Mouse (Mus musculus) G1E-ER4 (cell line): Measurements from ENCODE around the gene Ghrhr. TPM values are rescaled to one million over a fixed set of nuclear protein-coding genes. Genes with fewer than 3 reads are reported as not detected.

ENCODE experiments used
- GATA1 ChIP-seq: IDR thresholded peaks from one replicate; pipeline ENCODE4 v1.8.0; 2012; ENCODE audit warnings: low read length, inconsistent platforms
- polyA plus RNA-seq: library from polyadenylated mRNA; stranded (reverse); fragments of >175 nt; gene quantifications from 2 replicates; pipeline ENCODE4 v1.2.3, GENCODE M21; 2012

Gene Ghrhr
- polyA plus RNA-seq: not detected in 2 replicates

- TF ChIP-seq GATA1: no peak
Observed at GRCm38 (mm10) chr6:55376076-55376475, at the start of gene Ghrhr. TSS of gene Ghrhr (plus strand) at chr6:55376295.

GRCm38 (mm10) chr6:55326299-55326698 is 49.8 kb upstream of the Ghrhr start:
- TF ChIP-seq GATA1: no peak

- no peak for TF ChIP-seq GATA1
Observed at GRCm38 (mm10) chr6:55327326-55327725, 48.8 kb upstream of the Ghrhr start.

GRCm38 (mm10) chr6:55328179-55328578 is 47.9 kb upstream of the Ghrhr start:
- TF ChIP-seq GATA1: no peak

GRCm38 (mm10) chr6:55331315-55331714 is 44.8 kb upstream of the Ghrhr start:
- no peak for TF ChIP-seq GATA1

- no peak for TF ChIP-seq GATA1
Observed at GRCm38 (mm10) chr6:55332100-55332772, 43.9 kb upstream of the Ghrhr start.

GRCm38 (mm10) chr6:55332773-55333109 is 43.4 kb upstream of the Ghrhr start:
- TF ChIP-seq GATA1: no peak

- no peak for TF ChIP-seq GATA1
Observed at GRCm38 (mm10) chr6:55335989-55336514, 40.0 kb upstream of the Ghrhr start, which contains the start of gene Aqp1. TSS of gene Aqp1 (plus strand) at chr6:55336432.

GRCm38 (mm10) chr6:55337242-55337641 is 38.9 kb upstream of the Ghrhr start:
- TF ChIP-seq GATA1: no peak

GRCm38 (mm10) chr6:55338077-55338476 is 38.0 kb upstream of the Ghrhr start:
- no peak for TF ChIP-seq GATA1

GRCm38 (mm10) chr6:55338934-55339825 is 36.9 kb upstream of the Ghrhr start:
- no peak for TF ChIP-seq GATA1

GRCm38 (mm10) chr6:55341688-55342087 is 34.4 kb upstream of the Ghrhr start:
- TF ChIP-seq GATA1: no peak

GRCm38 (mm10) chr6:55342328-55342727 is 33.8 kb upstream of the Ghrhr start:
- no peak for TF ChIP-seq GATA1

GRCm38 (mm10) chr6:55343446-55343845 is 32.6 kb upstream of the Ghrhr start:
- no peak for TF ChIP-seq GATA1

- no peak for TF ChIP-seq GATA1
Observed at GRCm38 (mm10) chr6:55344291-55345016, 31.6 kb upstream of the Ghrhr start.

- TF ChIP-seq GATA1: no peak
Observed at GRCm38 (mm10) chr6:55345264-55345663, 30.8 kb upstream of the Ghrhr start.

GRCm38 (mm10) chr6:55346491-55346890 is 29.6 kb upstream of the Ghrhr start:
- no peak for TF ChIP-seq GATA1
